ENCODE assay signal across 8 mouse cellular contexts in genomic region chr2:156392461-156393154, GRCm38 (mm10). TPM values are rescaled to one million over a fixed set of nuclear protein-coding genes. Genes with fewer than 3 reads are reported as not detected.
DNase-seq lines count a peak whose midpoint lies in the region; ATAC-seq and TF ChIP-seq lines count a peak whose summit lies in the region.
"Not testable (repeated sequence)": the region's sequence is repeated elsewhere in the genome, so short reads cannot be mapped to it uniquely, and the experiment has no call there.

No protein-coding gene starts in this region.

- DNase-seq in CD4-positive helper T cell, adult 2 months (ENCODE audit: low read depth, low spot score) = peak; percentile 81
- peak; percentile 83 to 84 for DNase-seq in kidney, postnatal 36 days
- peak; percentile 83 for DNase-seq in stomach, postnatal 0 days (ENCODE audit: low spot score)

- H3K36me3 ChIP-seq in heart, embryonic 16.5 days (ENCODE audit: control insufficient read depth, insufficient read depth); liver, embryonic 16.5 days (ENCODE audit: control insufficient read depth, insufficient read depth); neural tube, embryonic 12.5 days; stomach, postnatal 0 days (ENCODE audit: control insufficient read depth, insufficient read depth, low read length): not testable (repeated sequence)

- H3K4me1 ChIP-seq in brown adipose tissue, adult 24 weeks (ENCODE audit: control insufficient read depth, insufficient read depth, insufficient read length, low read length); heart, embryonic 16.5 days (ENCODE audit: control insufficient read depth, insufficient read depth, low read length); liver, embryonic 16.5 days (ENCODE audit: control insufficient read depth, low read depth, low read length); neural tube, embryonic 12.5 days; stomach, postnatal 0 days (replicated peaks; ENCODE audit: control insufficient read depth, insufficient read depth): not testable (repeated sequence)

- not testable (repeated sequence) for TF ChIP-seq EP300 in stomach, postnatal 0 days (optimal IDR thresholded peaks at IDR 0.05)

- TF ChIP-seq CTCF in stomach, postnatal 0 days (IDR thresholded peaks at IDR 0.05; ENCODE audit: low read depth) = not testable (repeated sequence)

- H3K4me2 ChIP-seq in heart, embryonic 16.5 days (ENCODE audit: low read depth, low read length) = peak overlapping the region; percentile 55
- H3K4me2 ChIP-seq in liver, embryonic 16.5 days (ENCODE audit: low read depth, low read length) = peak overlapping the region; percentile 49
- H3K4me2 ChIP-seq in neural tube, embryonic 12.5 days (replicated peaks) = peak overlapping the region; percentile 51
- H3K4me2 ChIP-seq in stomach, postnatal 0 days (replicated peaks; ENCODE audit: low read depth) = not testable (repeated sequence)

- 0% methylated on average over 5 of the region's 63 CpGs for WGBS in heart, embryonic 16.5 days
- 2% methylated on average over 13 of the region's 63 CpGs for WGBS in liver, embryonic 16.5 days (ENCODE audit: insufficient replicate concordance)
- 1% methylated on average over 14 of the region's 63 CpGs for WGBS in neural tube, embryonic 12.5 days
- 0% methylated on average over 7 of the region's 63 CpGs for WGBS in stomach, postnatal 0 days

- not testable (repeated sequence) for H3K9me3 ChIP-seq in heart, embryonic 16.5 days (replicated peaks; ENCODE audit: control insufficient read depth, low read length); liver, embryonic 16.5 days (replicated peaks; ENCODE audit: control insufficient read depth, low read length); neural tube, embryonic 12.5 days; stomach, postnatal 0 days (ENCODE audit: control insufficient read depth, low read length)

- H3K27ac ChIP-seq in brown adipose tissue, adult 24 weeks (replicated peaks; ENCODE audit: low read depth, low read length); liver, embryonic 16.5 days (ENCODE audit: low read length); neural tube, embryonic 12.5 days; stomach, postnatal 0 days (replicated peaks): not testable (repeated sequence)
- H3K27ac ChIP-seq in heart, embryonic 16.5 days (ENCODE audit: low read length) = peak overlapping the region; percentile 61

- H3K9ac ChIP-seq in heart, embryonic 16.5 days (ENCODE audit: low read length) = peak overlapping the region; percentile 65
- not testable (repeated sequence) for H3K9ac ChIP-seq in liver, embryonic 16.5 days (ENCODE audit: low read depth, low read length)
- 0 out of 2 replicates have a peak overlapping the region, but pooled peaks have one; percentile 49 for H3K9ac ChIP-seq in neural tube, embryonic 12.5 days
- H3K9ac ChIP-seq in stomach, postnatal 0 days (ENCODE audit: low read length) = peak overlapping the region; percentile 56; the same call in 1 of the 2 replicates

- H3K27me3 ChIP-seq in heart, embryonic 16.5 days (ENCODE audit: control insufficient read depth, insufficient read depth, low read length); liver, embryonic 16.5 days (ENCODE audit: control insufficient read depth, insufficient read depth, low read depth, low read length); neural tube, embryonic 12.5 days (replicated peaks); stomach, postnatal 0 days (ENCODE audit: control insufficient read depth, insufficient read depth, low read length): not testable (repeated sequence)

- peak overlapping the region; percentile 52; the same call in 1 of the 2 replicates for H3K4me3 ChIP-seq in brown adipose tissue, adult 24 weeks (ENCODE audit: insufficient read depth, low read depth, low read length)
- H3K4me3 ChIP-seq in heart, embryonic 16.5 days (ENCODE audit: low read length) = peak overlapping the region; percentile 47
- H3K4me3 ChIP-seq in liver, embryonic 16.5 days (ENCODE audit: low read depth, low read length) = peak overlapping the region; percentile 56
- peak overlapping the region; percentile 35 for H3K4me3 ChIP-seq in neural tube, embryonic 12.5 days
- H3K4me3 ChIP-seq in stomach, postnatal 0 days (ENCODE audit: low read depth, low read length) = peak overlapping the region; percentile 37

- peak; percentile 91 for ATAC-seq in erythroid progenitor cell, adult 5-6 weeks (replicated peaks; ENCODE audit: low FRiP score, poor library complexity, severe bottlenecking)
- ATAC-seq in heart, embryonic 16.5 days (replicated peaks; ENCODE audit: extremely low read depth, insufficient read depth, low FRiP score) = peak; percentile 89
- ATAC-seq in liver, embryonic 16.5 days (ENCODE audit: low read depth) = peak; percentile 92
- peak; percentile 85 for ATAC-seq in neural tube, embryonic 12.5 days (ENCODE audit: low FRiP score, low read depth)
- ATAC-seq in stomach, postnatal 0 days (ENCODE audit: low FRiP score, low TSS enrichment) = peak; percentile 94

RNA-seq across cellular contexts. Expression of gene Epb41l1, which starts 28.1 kb away (rescaled TPM):
- 23.3 and 29.1 TPM in 2 replicates for polyA plus RNA-seq in brown adipose tissue, adult 24 weeks (2012; ENCODE audit: insufficient read depth, insufficient read length, missing spikeins)
- total RNA-seq in erythroid progenitor cell, adult 5-6 weeks (2015; ENCODE audit: low replicate concordance) = 0.36 and 0.84 TPM in 2 replicates
- total RNA-seq in erythroid progenitor cell, adult 5-6 weeks (2017; ENCODE audit: low replicate concordance) = 1.4 and 5.8 TPM in 2 replicates
- 0.76 and 0.94 TPM in 2 replicates for polyA plus RNA-seq in heart, embryonic 16.5 days (2015; fragmentation: Nextera tagmentation; extraction: Ambion mirVana)
- 0.49 and 0.67 TPM in 2 replicates for polyA plus RNA-seq in liver, embryonic 16.5 days (2015; fragmentation: Nextera tagmentation; extraction: Ambion mirVana)
- 5.0 and 5.1 TPM in 2 replicates for polyA plus RNA-seq in neural tube, embryonic 12.5 days (2016; fragmentation: Nextera tagmentation; extraction: Ambion mirVana)
- 1.7 and 1.8 TPM in 2 replicates for polyA plus RNA-seq in stomach, postnatal 0 days (2015; fragmentation: Nextera tagmentation; extraction: Ambion mirVana)
